Mouse (Mus musculus) heart, embryonic 15.5 days (tissue): Measurements from ENCODE around the gene Dcaf4. TPM values are rescaled to one million over a fixed set of nuclear protein-coding genes. Genes with fewer than 3 reads are reported as not detected.

Experiments
- ATAC-seq: fragments of 200-750 bp; cut with Nextera tagmentation; replicated peaks from 2 replicates; pipeline ENCODE4 v1.8.0; 2017; ENCODE audit warnings: low read depth, moderate TSS enrichment; ENCODE audit not compliant: insufficient number of reproducible peaks, insufficient read depth, low FRiP score
- H3K27ac ChIP-seq: fragments of 300-500 bp; sonication (generic); 2 replicates; pipeline ENCODE4 v1.5.1; 2015; ENCODE audit warnings: mild to moderate bottlenecking, inconsistent platforms
- H3K27me3 ChIP-seq: fragments of 300-500 bp; sonication (generic); 2 replicates; pipeline ENCODE4 v1.6.1; 2015; ENCODE audit warnings: inconsistent platforms
- H3K36me3 ChIP-seq: fragments of 300-500 bp; sonication (generic); 2 replicates; pipeline ENCODE4 v1.6.1; 2015; ENCODE audit warnings: mild to moderate bottlenecking, inconsistent platforms
- H3K4me1 ChIP-seq: fragments of 300-500 bp; sonication (generic); replicated peaks from 2 replicates; pipeline ENCODE4 v1.6.1; 2015; ENCODE audit warnings: inconsistent platforms
- H3K4me2 ChIP-seq: fragments of 300-500 bp; sonication (generic); 2 replicates; pipeline ENCODE4 v1.6.1; 2015; ENCODE audit warnings: inconsistent platforms, mild to moderate bottlenecking, moderate library complexity
- H3K4me3 ChIP-seq: fragments of 300-500 bp; sonication (generic); 2 replicates; pipeline ENCODE4 v1.5.1; 2015; ENCODE audit warnings: mild to moderate bottlenecking, inconsistent platforms
- H3K9ac ChIP-seq: fragments of 300-500 bp; sonication (generic); 2 replicates; pipeline ENCODE4 v1.6.1; 2015; ENCODE audit warnings: mild to moderate bottlenecking, inconsistent platforms
- H3K9me3 ChIP-seq: fragments of 300-500 bp; sonication (generic); replicated peaks from 2 replicates; pipeline ENCODE4 v1.6.1; 2016; ENCODE audit warnings: inconsistent platforms
- WGBS: fragments of 180-500 bp; shearing (Covaris S2); methylation state at CpG from one replicate; pipeline ENCODE4 v1.1.7; 2015; ENCODE audit warnings: mixed read lengths; 5-methylcytosine and 5-hydroxymethylcytosine counted together
- polyA plus RNA-seq: library from polyadenylated mRNA; unstranded; fragments of >200 nt; fragmentation: Nextera tagmentation; extraction: Ambion mirVana; gene quantifications from 2 replicates; pipeline ENCODE4 v1.2.1, GENCODE M21; 2015

Gene Dcaf4
- polyA plus RNA-seq, 1 experiment from 2014 or later: 22.5 TPM

- Histone ChIP-seq H3K9me3 (no peaks in the 10 kb centered on the region), H3K4me1 (peaks cover 22% of the 10 kb centered on the region), H3K27ac (peak overlapping the region; percentile 6; the same call in 1 of the 2 replicates), H3K4me2 (no peak overlapping the region), H3K9ac (no peak overlapping the region), H3K4me3 (no peak overlapping the region), H3K27me3 (no peaks in the 10 kb centered on the region), H3K36me3 (peaks cover 35% of the 10 kb centered on the region; the same call in 1 of the 2 replicates)
- peak; percentile 64 for ATAC-seq
- 27% methylated on average over 3 of the region's 3 CpGs for WGBS
Measured at GRCm38 (mm10) chr12:83578896-83579569, 58.8 kb downstream of the Dcaf4 start.

- H3K9me3 ChIP-seq: no peaks in the 10 kb centered on the region
- WGBS: 87% methylated on average over 3 of the region's 3 CpGs
- no peak overlapping the region for H3K4me2 ChIP-seq
- H3K4me1 ChIP-seq: peaks cover 22% of the 10 kb centered on the region
- H3K36me3 ChIP-seq: peaks cover 25% of the 10 kb centered on the region; the same call in 1 of the 2 replicates
- no peak overlapping the region for H3K9ac ChIP-seq
- H3K27me3 ChIP-seq: no peaks in the 10 kb centered on the region
- H3K4me3 ChIP-seq: no peak overlapping the region
- no peak for ATAC-seq
- no peak overlapping the region for H3K27ac ChIP-seq
Measured at GRCm38 (mm10) chr12:83580283-83580682, 60.0 kb downstream of the Dcaf4 start.

GRCm38 (mm10) chr12:83582106-83582505 is 61.8 kb downstream of the Dcaf4 start:
- H3K9me3 ChIP-seq: no peaks in the 10 kb centered on the region
- H3K4me2 ChIP-seq: no peak overlapping the region
- no peak overlapping the region for H3K4me3 ChIP-seq
- no peak for ATAC-seq
- no peak overlapping the region for H3K9ac ChIP-seq
- 64% methylated on average over 4 of the region's 4 CpGs for WGBS
- no peak overlapping the region for H3K27ac ChIP-seq
- no peaks in the 10 kb centered on the region for H3K27me3 ChIP-seq
- H3K36me3 ChIP-seq: peaks cover 13% of the 10 kb centered on the region; the same call in 1 of the 2 replicates
- H3K4me1 ChIP-seq: peaks cover 22% of the 10 kb centered on the region

GRCm38 (mm10) chr12:83582747-83583146 is 62.5 kb downstream of the Dcaf4 start:
- no peak overlapping the region for H3K4me3 ChIP-seq
- no peaks in the 10 kb centered on the region for H3K27me3 ChIP-seq
- H3K36me3 ChIP-seq: peaks cover 14% of the 10 kb centered on the region; the same call in 1 of the 2 replicates
- no peaks in the 10 kb centered on the region for H3K9me3 ChIP-seq
- no peak overlapping the region for H3K9ac ChIP-seq
- no peak for ATAC-seq
- peaks cover 22% of the 10 kb centered on the region for H3K4me1 ChIP-seq
- H3K4me2 ChIP-seq: no peak overlapping the region
- WGBS: 85% methylated on average over 4 of the region's 4 CpGs
- H3K27ac ChIP-seq: no peak overlapping the region

GRCm38 (mm10) chr12:83586628-83587027 is 66.4 kb downstream of the Dcaf4 start:
- Histone ChIP-seq H3K4me1 (no peaks in the 10 kb centered on the region), H3K9me3 (no peaks in the 10 kb centered on the region), H3K27ac (no peak overlapping the region), H3K4me2 (no peak overlapping the region), H3K9ac (no peak overlapping the region), H3K36me3 (peaks cover 49% of the 10 kb centered on the region), H3K27me3 (no peaks in the 10 kb centered on the region), H3K4me3 (no peak overlapping the region)
- WGBS: 93% methylated on average over 5 of the region's 5 CpGs
- ATAC-seq: no peak

Other genes starting within 250 kb of the Dcaf4 start
- 17.3 and 20.7 TPM in 2 replicates for gene Dpf3, start 32.8 kb upstream of the Dcaf4 start, polyA plus RNA-seq
- gene Zfyve1, start 76.8 kb downstream of the Dcaf4 start, polyA plus RNA-seq: 13.9 and 16.8 TPM in 2 replicates
- gene Rbm25, start 110.8 kb downstream of the Dcaf4 start, polyA plus RNA-seq: 156 and 157 TPM in 2 replicates
- 38.9 and 44.0 TPM in 2 replicates for gene Psen1, start 167.7 kb downstream of the Dcaf4 start, polyA plus RNA-seq
- 0.69 and 1.0 TPM in 2 replicates for gene Papln, start 243.2 kb downstream of the Dcaf4 start, polyA plus RNA-seq